Mouse (Mus musculus): ENCODE data around the gene Rab5c.
A peak's percentile ranks its signal among the peaks of the same experiment; 100 is the strongest.

Rab5c gene

DNA sequence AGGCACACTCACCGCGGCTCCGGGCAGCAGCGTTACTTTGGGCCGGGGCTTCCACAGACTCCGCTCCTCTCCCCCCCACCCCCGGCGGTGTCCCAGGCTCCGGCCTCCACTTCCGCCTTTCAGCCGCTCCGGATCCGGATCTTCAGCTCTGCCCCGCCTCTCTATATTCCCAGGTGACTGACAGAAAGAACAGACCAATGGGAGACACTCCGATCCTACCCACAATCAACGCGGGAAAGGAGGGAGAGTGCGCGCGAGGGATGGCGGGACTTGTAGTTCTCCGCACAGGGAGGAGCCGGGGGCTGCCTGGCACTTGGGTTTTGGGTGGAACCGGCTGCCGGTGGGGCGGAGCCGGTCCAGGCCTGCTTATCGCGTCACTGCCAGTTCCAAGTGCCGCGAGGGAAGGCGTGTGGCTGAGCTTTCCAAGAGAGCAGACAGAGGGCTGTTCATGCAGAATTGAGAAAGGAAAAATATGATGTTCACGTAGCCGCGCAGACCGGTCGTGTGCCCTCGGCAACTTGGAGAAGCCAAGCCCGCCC, at the start of gene Rab5c:
Gene Rab5c, minus strand, starts transcription at position 150 of the 539 bp plus-strand sequence.
- DNase-seq, result peak; percentile 99

DNA sequence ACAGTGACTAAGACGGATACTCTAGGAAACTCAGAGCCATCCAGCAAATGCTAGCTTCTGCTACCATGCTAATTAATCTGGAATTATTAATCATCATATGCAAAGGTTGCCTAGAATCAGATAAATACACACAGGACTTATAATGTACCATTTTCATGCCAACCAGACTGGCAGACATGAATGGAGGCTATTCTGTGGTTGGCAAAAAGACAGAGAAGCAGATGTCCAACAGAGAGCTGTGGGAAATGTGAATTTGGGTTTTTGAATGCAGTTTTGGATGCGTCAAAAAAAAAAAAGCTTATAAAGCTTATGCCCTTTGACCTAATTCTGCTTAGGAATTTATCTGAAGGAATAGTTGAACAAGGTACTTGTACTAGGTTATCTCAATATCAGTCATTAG, 47.8 kb upstream of the Rab5c start:
- no peak for DNase-seq

DNA sequence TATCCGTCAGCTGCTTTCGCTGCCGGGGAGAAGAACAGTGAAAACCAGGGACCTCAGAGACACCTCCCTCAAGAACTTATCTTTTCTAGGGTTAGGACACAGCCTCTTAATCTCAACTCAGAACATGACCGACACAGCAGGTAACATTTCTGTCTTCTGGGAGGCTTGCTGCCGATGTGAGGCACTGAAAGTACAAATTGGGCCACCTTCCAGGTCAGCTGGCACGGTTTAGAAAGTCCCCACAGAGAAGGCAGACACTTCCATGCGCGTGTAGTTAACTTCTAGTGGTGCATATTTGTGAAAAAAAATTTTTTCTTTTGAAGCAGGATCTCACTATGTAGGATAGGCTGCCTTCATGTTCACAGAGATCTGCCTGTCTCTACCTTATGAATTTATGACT, 46.3 kb upstream of the Rab5c start:
- DNase-seq, result no peak

DNA sequence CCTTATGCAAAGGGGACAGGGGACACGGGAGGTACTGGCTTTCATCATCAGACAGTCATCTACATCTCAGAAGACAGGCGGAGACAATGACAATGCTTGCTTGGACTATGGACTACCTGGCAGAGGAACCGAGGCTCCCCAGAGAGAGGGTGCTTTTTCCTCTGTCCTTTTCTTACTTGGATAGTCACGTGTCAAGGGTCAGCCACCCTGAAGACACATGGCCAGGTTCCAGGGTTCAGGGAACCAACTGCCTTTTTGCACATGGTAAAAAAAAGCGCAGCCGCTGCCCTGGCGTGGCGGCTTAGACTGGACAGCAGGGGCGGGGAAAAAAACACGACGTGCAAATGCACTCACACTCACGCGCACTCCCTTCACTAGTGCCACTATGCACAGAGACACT, 44.6 kb upstream of the Rab5c start:
- no peak for DNase-seq

DNA sequence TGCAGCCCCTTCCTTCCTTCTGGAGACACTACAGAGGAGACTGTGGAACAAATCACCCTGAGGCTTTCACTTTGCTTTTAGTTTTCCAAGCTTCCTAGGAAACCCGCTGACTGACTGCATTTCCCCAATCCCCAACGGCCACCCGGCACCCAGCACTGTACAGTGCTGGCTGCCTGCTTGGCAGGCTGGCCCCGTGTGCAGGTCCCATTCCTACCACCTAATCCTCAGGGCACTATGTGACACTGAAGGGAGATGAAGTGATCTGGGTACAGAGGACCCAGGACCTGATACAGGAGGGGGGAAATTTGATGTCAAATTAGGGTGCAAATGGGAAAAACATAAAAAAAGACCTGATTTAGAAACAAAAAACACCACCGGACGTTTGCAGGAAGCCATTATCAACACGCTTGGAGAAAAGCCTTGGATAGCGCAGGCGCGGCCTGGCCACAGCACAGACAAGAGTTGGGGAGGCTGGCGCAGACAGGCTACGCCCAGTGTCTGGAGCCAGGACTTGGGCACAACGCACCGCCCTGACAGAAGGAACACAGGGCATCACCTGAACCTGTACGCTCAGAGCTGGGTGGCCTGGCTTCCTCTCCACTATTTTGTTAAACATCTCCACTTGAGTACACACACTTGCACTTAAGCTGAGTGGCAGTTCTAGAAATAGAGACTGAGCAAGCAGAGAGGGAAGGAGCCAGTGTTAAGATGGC, 43.9 kb upstream of the Rab5c start:
- no peak for DNase-seq

DNA sequence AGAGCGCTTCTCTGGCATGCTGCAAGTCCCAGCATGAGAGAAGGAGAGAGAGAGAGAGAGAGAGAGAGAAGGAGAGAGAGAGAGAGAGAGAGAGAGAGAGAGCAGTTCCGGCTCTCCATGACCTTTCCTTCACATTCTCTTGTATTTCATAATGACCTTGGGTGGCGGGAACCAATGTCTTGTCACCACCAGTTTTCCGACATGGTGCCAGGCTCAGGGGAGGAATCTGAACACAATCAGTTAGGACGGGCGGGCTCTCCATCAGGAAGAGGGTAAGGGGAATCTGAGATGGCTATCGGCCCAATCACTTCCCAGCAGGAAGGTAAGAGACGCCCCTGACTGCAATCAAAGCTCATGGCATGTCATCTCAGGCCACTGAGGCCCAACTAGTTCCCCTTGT, 42.2 kb upstream of the Rab5c start:
- DNase-seq, result no peak

DNA sequence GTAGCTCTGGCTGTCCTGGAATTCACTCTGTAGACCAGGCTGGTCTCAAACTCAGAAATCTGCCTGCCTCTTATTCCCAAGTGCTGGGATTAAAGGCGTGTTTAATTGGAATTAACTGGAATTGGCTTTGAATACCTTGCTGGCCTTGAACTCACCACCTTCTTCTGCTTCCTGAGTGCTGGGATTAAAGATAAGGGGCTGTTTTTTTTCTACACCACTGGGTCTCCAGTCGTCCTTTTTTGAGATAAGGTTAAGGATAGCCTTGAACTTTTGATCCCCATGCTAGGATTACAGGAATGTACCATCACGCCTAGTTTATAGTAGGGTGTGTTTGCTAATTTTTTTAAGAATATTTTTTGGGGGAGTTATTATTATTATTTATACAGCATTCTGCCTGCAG, 40.1 kb upstream of the Rab5c start:
- no peak for DNase-seq

DNA sequence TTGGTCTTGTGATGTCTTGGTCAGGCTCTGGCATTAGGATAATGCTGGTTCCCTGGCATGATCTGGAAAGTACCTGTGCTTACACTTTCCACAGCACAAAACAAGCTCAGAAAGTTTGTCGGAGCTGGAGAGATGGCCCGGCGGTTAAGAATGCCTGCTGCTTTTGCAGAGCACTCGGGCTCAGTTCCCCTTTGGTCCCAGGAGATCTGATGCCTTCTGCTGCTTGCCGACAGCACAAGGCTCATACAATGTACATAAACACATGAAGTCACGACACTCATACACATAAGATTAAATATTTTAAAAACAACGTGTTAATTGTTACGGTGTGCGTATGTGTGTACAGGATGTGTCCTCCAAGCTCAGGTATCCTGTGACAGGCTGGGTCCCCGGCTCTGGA, 37.9 kb upstream of the Rab5c start:
- DNase-seq, result no peak

DNA sequence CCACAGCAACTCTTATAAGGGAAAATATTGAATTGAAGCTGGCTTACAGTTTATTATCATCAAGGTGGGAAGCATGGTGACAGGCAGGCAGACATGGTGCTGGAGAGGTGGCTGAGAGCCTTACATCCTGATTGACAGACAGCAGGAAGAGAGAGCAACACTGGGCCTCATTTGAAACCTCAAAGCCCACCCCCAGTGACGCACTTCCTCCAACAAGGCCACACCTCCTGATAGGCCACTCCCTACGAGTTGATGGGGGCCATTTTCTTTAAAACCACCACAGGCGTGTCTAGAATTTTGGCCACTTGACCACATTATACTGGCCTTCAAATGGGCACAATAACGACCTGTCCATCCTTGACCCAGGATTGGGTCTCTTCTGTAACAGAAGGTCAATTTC, 36.2 kb upstream of the Rab5c start:
- no peak for DNase-seq

DNA sequence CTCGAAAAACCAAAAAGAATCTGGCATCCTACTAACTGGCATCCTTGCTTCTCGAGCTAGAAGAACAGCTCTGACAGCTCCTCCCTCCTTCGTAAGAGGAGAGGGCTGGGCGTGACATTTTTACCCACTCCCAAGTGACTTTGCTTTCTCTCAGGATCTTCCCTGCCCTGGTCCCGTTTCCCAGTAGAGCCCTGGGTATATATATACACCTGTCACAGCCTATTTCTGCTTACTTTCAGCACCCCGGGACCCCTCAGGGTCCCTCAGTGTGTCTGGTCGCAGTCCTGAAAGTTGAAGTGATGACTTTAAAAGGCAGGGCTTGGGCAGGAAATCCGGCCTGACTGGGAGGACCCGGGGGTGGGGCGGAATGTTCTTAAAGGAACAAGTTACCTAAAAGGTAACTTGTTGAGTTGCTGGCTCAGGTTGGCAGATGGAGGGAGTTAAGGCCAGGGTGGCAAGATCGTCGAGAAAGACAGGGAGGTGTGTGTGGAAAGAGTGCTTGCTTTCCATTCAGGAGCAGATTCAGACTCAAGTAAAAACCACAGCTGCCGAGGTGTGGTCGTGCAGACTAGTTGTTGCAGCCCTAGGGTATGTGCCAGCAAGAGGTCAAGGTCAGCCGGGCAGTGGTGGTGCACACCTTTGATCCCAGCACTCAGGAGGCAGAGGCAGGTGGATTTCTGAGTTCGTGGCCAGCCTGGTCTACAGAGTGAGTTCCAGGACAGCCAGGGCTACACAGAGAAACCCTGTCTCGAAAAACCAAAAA, 32.8 kb upstream of the Rab5c start, which contains the start of gene Ghdc:
Gene Ghdc, minus strand, starts transcription at position 312 of the 763 bp plus-strand sequence.
- peak; percentile 77 for DNase-seq

DNA sequence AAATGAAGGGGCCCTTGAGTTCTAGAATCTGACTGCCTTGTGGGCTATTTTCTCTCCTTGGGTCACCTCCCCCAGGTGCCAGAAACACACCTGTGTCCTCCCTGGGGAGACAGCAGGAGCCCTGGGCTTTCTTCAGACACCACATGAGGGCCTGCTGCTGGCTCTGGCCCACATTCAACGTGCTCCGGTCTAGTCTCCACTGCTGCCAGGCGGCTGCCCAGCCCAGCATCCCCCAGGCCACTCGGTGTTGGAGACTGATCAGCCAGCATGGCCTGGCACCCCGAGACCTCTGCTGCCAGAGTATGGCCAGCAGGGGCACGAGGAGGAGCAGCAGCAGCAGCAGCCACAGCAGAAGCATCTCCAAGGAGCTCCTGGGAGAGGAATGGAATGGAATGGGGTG, 32.0 kb upstream of the Rab5c start:
- no peak for DNase-seq

DNA sequence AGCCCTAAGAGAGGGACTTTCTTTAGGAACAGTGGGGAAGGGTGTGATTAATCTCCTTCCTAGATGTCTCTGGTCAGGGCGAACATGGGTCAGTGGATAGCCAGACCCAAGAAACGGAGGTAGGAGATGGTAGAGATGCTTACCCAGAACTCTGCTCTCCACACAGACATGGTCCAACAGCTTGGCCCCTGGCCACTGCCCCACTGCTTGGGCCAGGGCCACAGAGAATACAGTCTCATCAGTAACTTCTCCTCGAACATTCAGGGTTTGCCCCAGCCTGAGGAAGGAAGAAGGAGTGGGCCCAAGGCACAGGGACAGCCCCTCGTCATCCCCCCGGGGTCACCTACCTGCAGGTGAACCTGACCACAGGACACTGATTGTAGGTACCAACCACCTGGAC, 29.9 kb upstream of the Rab5c start:
- no peak for DNase-seq

DNA sequence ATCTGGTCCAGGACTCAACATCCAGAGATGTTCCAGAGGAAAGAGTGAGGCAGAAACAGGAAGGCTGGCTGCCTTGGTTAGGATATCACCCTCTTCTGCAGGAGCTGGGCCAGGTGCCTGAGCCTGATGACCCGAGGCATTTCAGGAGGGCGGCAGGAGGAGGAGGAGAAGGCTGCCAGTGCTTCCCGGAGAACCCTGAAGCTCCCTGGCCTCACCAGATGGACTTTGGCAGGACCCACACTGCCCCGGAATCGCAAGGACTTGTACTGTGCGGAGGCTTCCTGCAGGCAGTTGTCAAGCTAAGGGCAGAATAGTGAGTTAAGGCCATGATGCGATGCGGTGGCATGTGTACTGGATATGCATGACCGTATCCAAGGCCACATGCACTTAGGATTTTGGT, 28.7 kb upstream of the Rab5c start:
- no peak for DNase-seq

DNA sequence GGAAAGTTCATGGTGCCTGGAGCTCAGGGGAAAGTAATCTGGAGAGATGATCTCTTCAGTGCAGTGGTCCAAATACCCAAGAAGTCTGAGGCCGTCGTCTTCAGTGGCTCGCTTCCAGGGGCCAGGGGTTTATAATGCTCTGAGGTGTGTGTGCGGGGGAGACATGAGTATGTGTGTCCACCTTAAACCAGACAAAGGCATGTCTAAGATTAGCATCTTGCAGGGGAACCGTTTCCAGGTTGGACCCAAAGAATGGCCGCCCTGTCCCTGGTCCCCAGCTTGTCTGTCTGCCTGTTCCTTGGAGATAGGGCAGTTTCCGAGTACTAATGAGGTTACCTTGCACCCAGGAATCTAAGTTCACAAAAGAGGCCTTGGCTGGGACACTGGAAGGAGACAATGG, 24.8 kb upstream of the Rab5c start, which contains the start of gene Hcrt:
Gene Hcrt, minus strand, starts transcription at position 101 of the 400 bp plus-strand sequence.
- no peak for DNase-seq

DNA sequence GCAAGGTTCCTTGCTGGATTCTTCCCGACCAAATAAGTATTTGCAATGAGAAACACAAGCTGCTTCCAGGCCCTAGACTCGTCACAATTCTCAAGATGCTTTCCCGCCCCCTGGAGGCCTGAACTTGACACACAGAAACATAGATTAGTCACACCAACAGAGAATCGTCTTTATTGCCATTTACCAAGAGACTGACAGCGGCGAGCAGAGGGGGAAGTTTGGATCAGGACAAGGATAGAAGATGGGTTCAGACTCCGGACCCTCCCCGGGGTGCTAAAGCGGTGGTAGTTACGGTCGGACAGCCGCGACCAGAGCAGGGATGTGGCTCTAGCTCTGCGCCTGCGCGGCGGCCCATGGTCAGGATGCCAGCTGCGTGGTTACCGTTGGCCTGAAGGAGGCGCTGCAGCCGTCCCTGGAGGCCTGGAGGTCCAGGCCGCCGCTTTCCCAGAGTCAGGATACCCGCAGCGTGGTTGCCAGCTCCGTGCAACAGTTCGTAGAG, 23.6 kb upstream of the Rab5c start:
- peak; percentile 91 for DNase-seq

DNA sequence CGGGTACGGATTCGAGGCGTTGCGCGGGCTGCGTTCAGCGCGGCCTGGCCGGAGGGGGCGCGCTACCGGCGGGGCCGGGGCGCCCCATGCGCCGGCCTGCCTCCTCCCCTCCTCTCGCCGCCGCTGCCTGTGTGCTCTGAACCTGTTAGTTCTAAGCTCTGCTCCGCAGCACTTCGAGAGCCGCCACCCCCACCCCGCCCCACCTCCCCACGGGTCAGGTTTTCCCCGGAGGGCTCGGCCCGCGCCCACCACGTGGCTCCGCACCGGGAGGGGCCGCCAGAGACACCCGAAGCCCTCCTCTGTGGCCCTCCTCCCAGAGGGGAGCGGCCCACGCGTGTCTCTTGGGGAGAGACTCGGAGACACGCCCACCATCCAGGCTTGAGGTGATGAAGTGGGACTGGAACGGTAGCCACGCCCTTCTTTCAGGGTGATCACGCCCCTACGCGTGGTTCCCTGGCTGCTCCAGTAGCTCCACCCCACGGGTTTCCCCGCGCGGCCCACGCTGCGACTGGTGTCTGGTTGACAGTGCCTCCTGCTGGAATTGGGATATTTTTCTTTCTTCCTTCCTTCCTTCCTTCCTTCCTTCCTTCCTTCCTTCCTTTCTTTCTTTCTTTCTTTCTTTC, 21.7 kb upstream of the Rab5c start, which contains the start of gene Kcnh4:
Gene Kcnh4, minus strand, starts transcription at position 332 of the 623 bp plus-strand sequence.
- DNase-seq, result peak; percentile 59

DNA sequence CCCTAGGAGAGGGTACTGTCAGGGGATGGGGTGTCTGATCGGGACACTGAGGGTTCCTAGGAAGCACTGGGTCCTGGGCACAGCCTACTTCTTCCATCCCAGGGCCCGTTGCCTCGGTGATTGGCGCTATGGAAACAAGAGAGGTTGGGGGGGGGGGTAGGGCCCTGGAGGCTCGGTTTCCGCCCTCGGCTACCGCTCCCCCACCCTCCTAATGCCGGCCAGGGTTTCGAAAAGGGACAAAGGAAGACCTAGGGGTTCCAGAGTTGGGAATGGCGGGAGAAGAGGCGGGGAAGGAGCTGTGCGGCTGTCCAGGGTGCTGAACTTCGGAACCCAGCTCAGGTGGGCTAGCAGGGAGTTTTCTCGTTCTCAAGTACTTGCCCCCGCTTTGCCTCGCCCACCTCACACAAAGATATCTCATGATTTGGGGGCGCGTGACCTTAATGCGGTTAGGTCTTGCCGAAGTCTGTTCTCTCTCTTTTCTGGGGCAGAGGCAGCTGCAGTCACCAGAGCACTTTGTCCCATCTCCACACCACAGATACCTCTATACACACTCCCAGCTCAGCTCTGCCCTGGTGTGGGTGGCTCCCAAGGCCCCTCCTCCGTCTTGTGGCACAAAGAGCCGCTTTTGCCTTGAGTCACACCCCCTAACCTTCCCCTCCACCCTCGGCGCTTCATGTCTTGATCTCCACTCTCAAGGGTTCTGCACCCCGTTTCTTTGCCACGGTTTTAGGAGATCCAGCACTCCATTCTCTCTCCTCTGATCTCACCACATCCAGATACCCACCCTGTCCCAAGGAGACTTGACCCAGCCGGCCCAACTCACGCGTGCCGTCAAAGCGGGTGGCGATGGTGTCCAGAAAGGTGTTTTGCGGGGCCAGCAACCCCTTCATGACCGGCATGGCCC, 20.9 kb upstream of the Rab5c start:
- DNase-seq, result peak; percentile 82

DNA sequence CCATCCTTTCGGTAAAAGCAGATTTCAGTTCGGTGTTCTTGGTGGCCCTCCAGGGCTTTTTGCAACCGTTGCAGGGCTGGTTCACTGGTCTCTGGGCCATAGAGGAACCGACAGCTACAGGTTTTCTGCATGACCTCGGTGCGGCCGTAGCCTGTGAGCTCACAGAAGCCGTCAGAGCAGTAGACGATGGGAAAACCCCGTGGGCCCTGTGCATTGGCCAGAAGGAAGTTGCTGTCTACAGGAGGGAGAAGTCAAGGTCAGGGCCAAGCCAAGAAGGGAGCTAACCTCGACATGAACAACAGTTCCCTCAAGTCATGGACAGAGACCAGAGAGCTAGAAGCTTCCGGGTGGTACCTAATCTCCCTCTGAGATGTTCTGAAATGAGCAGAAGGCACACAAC, 19.6 kb upstream of the Rab5c start:
- no peak for DNase-seq

DNA sequence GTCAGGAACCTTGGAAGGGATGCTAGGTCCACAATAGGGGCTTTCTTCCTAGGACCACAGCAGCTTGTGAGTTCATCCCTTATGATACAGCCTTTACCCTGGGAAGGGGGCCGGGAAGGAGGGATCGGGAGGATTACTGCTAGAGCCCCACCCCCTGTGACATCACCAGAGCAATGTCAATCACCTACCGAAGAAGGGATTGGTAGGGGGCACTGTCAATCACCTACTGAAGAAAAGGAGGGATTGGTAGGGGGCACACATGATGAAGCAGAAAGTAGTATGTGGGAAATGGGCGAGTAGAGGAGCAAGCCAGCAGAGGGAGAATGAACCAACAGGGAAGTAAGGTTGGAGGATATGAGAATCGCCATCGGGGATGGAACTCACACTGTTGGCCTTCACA, 18.5 kb upstream of the Rab5c start:
- DNase-seq, result no peak

DNA sequence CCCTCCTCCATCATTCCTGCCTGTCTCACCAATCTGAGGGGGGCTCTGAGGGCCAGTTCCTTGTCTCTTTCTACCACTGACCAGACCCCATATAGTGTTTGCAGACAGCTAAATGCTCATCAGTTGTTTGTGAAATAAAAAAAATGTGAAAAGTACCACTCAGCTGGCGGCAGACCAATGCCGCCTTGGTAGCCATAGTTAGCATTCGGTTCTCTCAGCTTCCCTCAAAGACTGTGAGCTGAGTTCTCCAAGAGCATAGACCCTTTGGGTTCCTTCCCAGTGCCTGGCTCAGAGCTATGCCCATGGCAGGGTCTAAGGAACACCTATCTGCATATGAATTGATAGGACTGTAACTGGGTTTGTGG, 16.7 kb upstream of the Rab5c start:
- no peak for DNase-seq

DNA sequence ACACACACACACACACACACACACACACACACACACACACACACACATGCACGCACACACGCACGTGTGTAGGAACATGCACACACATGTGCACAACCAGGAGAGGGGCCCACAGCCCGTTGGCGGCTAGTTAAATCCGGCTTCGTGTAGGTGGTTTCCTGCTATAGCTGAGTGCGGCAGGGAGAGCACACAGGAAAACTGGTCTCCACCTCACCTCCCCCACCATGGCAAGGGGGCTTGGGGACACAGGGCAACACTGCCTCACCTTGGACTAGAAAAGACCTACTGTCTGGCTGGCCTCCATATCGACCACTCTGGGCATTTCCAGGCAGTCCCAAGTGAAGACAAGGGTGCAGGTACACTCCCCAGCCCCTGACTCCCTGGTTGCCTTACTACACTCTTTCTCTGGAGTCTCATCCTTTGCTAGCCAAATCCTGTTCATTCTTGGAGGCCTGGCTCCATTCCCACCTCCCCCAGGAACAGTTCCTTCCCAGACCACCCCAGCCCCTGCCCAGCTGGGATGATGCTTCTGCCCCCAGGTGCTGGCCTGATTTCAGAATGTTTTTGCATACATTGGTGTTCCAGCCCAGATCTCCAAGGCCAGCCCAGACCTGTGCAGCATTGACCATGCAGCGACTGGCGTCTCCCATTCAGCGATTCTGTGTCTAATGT, 16.1 kb upstream of the Rab5c start:
- DNase-seq, result no peak

DNA sequence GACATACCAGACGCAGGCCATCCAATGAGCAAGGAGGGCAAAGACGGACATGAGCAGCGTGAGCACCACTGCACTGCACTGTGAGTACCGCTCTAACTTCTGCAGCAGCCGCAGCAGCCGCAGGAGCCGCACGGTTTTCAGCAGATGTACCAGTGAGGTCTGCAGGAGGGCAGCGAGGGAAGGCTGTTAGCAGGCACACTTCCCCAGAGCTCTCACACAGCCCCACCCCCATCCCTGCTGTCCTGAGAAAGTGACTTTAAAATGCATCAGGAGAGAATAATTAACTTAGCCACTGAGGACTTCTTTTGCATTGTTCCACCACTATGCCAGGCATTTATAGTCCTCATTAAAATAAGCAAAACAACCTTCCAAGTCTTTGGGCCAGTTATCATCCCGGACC, 14.3 kb upstream of the Rab5c start:
- peak; percentile 6 for DNase-seq

Data from embryo, embryonic 11 days (tissue).